Mouse (Mus musculus) heart, postnatal 25 days (tissue): ENCODE results near the gene Rcan3. TPM values are rescaled to one million over a fixed set of nuclear protein-coding genes. Genes with fewer than 3 reads are reported as not detected.

Source experiments
- DNase-seq: peaks from one replicate; pipeline ENCODE4 v3.0.0; 2022; ENCODE audit warnings: low spot score
- intact Hi-C: fragments of 180-260 bp; cut with DNase I; formaldehyde crosslinking; loops from one replicate; pipeline ENCODE4 v1.15.1; 2025
- total RNA-seq, 2 experiments: library from RNA; stranded (reverse); gene quantifications; 2 replicates each; pipeline ENCODE4 v1.2.3; 2021

Rcan3 gene
- total RNA-seq, 2 experiments from 2014 or later = 9.7 to 11.5 TPM

GRCm38 (mm10) chr4:135419996-135420395, 13.7 kb downstream of the Rcan3 start:
- DNase-seq = no peak
- intact Hi-C loops = no loop called here

GRCm38 (mm10) chr4:135416367-135416766, 17.3 kb downstream of the Rcan3 start:
- intact Hi-C loops = no loop called here

GRCm38 (mm10) chr4:135413491-135413890, 20.2 kb downstream of the Rcan3 start:
- intact Hi-C loops = no loop called here
- DNase-seq = no peak

More at GRCm38 (mm10) chr4:135416367-135416766, 17.3 kb downstream of the Rcan3 start:
- DNase-seq = no peak

GRCm38 (mm10) chr4:135411633-135412032, 22.0 kb downstream of the Rcan3 start:
- intact Hi-C loops = loop anchor here (1.0 kb wide), 1 partner anchor 29 kb away; no protein-coding TSS in a partner anchor
- no peak for DNase-seq

- DNase-seq = no peak
- intact Hi-C loops = no loop called here
Observed at GRCm38 (mm10) chr4:135406180-135406579, 27.5 kb downstream of the Rcan3 start.

GRCm38 (mm10) chr4:135404916-135405315, 28.7 kb downstream of the Rcan3 start:
- intact Hi-C loops = no loop called here
- no peak for DNase-seq

- intact Hi-C loops = no loop called here
- DNase-seq = no peak
Observed at GRCm38 (mm10) chr4:135404048-135404447, 29.6 kb downstream of the Rcan3 start.

GRCm38 (mm10) chr4:135401881-135402280, 31.8 kb downstream of the Rcan3 start:
- intact Hi-C loops = no loop called here

GRCm38 (mm10) chr4:135397991-135398390, 35.7 kb downstream of the Rcan3 start, which contains the start of gene Ncmap:
Gene Ncmap, minus strand, starts transcription at chr4:135398227.
- DNase-seq = no peak
- intact Hi-C loops = no loop called here

More at GRCm38 (mm10) chr4:135401881-135402280, 31.8 kb downstream of the Rcan3 start:
- no peak for DNase-seq

- intact Hi-C loops = no loop called here
- no peak for DNase-seq
Observed at GRCm38 (mm10) chr4:135397551-135397950, 36.1 kb downstream of the Rcan3 start.

- DNase-seq = no peak
- intact Hi-C loops = no loop called here
Observed at GRCm38 (mm10) chr4:135396303-135396702, 37.4 kb downstream of the Rcan3 start.

- intact Hi-C loops = no loop called here
- no peak for DNase-seq
Observed at GRCm38 (mm10) chr4:135395375-135395774, 38.3 kb downstream of the Rcan3 start.

GRCm38 (mm10) chr4:135394666-135395065, 39.0 kb downstream of the Rcan3 start:
- DNase-seq = no peak
- intact Hi-C loops = no loop called here

- intact Hi-C loops = no loop called here
- DNase-seq = no peak
Observed at GRCm38 (mm10) chr4:135393381-135393780, 40.3 kb downstream of the Rcan3 start.

GRCm38 (mm10) chr4:135392801-135393200, 40.9 kb downstream of the Rcan3 start:
- intact Hi-C loops = no loop called here
- no peak for DNase-seq

- intact Hi-C loops = no loop called here
- DNase-seq = no peak
Observed at GRCm38 (mm10) chr4:135391014-135391413, 42.6 kb downstream of the Rcan3 start.

- no peak for DNase-seq
- intact Hi-C loops = no loop called here
Observed at GRCm38 (mm10) chr4:135385614-135386013, 48.0 kb downstream of the Rcan3 start.

- DNase-seq = no peak
- intact Hi-C loops = loop anchor here (1.0 to 5.0 kb wide), 2 partner anchors 29 to 285 kb away; no protein-coding TSS in a partner anchor
Observed at GRCm38 (mm10) chr4:135382316-135382715, 51.3 kb downstream of the Rcan3 start.

GRCm38 (mm10) chr4:135381355-135381754, 52.3 kb downstream of the Rcan3 start:
- intact Hi-C loops = loop anchor here (5.0 kb wide), 1 partner anchor 286 kb away; no protein-coding TSS in a partner anchor
- no peak for DNase-seq

GRCm38 (mm10) chr4:135377241-135377640, 56.4 kb downstream of the Rcan3 start:
- DNase-seq = no peak
- intact Hi-C loops = no loop called here

GRCm38 (mm10) chr4:135375444-135375843, 58.2 kb downstream of the Rcan3 start:
- DNase-seq = no peak

GRCm38 (mm10) chr4:135373299-135373698, 60.4 kb downstream of the Rcan3 start:
- intact Hi-C loops = no loop called here

More at GRCm38 (mm10) chr4:135375444-135375843, 58.2 kb downstream of the Rcan3 start:
- intact Hi-C loops = no loop called here

More at GRCm38 (mm10) chr4:135373299-135373698, 60.4 kb downstream of the Rcan3 start:
- DNase-seq = no peak
